Mouse (Mus musculus): ENCODE measurements at regions not wholly inside any gene's neighbourhood (a gene's known extent, or its start where the extent isn't known, plus 50 kb on each side); places are given as distances from the start of the nearest gene placed in this dataset.

GRCm38 (mm10) chr1:186457098-186457497 lies 248.7 kb downstream of the Tgfb2 start:
- no peak overlapping the region for H3K27ac ChIP-seq
- TF ChIP-seq CTCF (IDR thresholded peaks at IDR 0.05), result no peak
- no peak for DNase-seq (ENCODE audit: extremely low spot score in 1 of 2, low spot score in 2 of 2)
- intact Hi-C loops (cut with DNase I), result loop anchor here (5.0 kb wide), 1 partner anchor 255 kb away; no protein-coding TSS in a partner anchor
- no peak overlapping the region for H3K4me3 ChIP-seq

- intact Hi-C loops (cut with DNase I), result loop anchor here (5.0 kb wide), 1 partner anchor 256 kb away; no protein-coding TSS in a partner anchor
- Histone ChIP-seq H3K4me3 (no peak overlapping the region), H3K27ac (no peak overlapping the region)
- DNase-seq (ENCODE audit: extremely low spot score in 1 of 2, low spot score in 2 of 2), result no peak
- peak; percentile 46 for TF ChIP-seq CTCF (IDR thresholded peaks at IDR 0.05)
These were observed 249.7 kb downstream of the Tgfb2 start for GRCm38 (mm10) chr1:186456131-186456530.

GRCm38 (mm10) chr1:186455177-186455660 lies 250.6 kb downstream of the Tgfb2 start:
- intact Hi-C loops (cut with DNase I), result loop anchor here (5.0 kb wide), 1 partner anchor 257 kb away; no protein-coding TSS in a partner anchor
- no peak for DNase-seq (ENCODE audit: extremely low spot score in 1 of 2, low spot score in 2 of 2)

GRCm38 (mm10) chr1:186454393-186455085 lies 251.2 kb downstream of the Tgfb2 start:
- TF ChIP-seq CTCF (IDR thresholded peaks at IDR 0.05), result no peak
- intact Hi-C loops (cut with DNase I), result loop anchor here (5.0 kb wide), 1 partner anchor 258 kb away; no protein-coding TSS in a partner anchor
- DNase-seq (ENCODE audit: extremely low spot score in 1 of 2, low spot score in 2 of 2), result no peak
- H3K27ac ChIP-seq, result no peak overlapping the region
- H3K4me3 ChIP-seq, result no peak overlapping the region

More at GRCm38 (mm10) chr1:186455177-186455660, 250.6 kb downstream of the Tgfb2 start:
- Histone ChIP-seq H3K4me3 (no peak overlapping the region), H3K27ac (no peak overlapping the region)
- no peak for TF ChIP-seq CTCF (IDR thresholded peaks at IDR 0.05)

GRCm38 (mm10) chr1:186448841-186449650 lies 256.7 kb downstream of the Tgfb2 start:
- intact Hi-C loops (cut with DNase I), result no loop called here
- Histone ChIP-seq H3K4me3 (no peak overlapping the region), H3K27ac (no peak overlapping the region)
- no peak for TF ChIP-seq CTCF (IDR thresholded peaks at IDR 0.05)
- DNase-seq (ENCODE audit: extremely low spot score in 1 of 2, low spot score in 2 of 2), result no peak

- H3K4me3 ChIP-seq, result no peak overlapping the region
- H3K27ac ChIP-seq, result no peak overlapping the region
- no peak for DNase-seq (ENCODE audit: extremely low spot score in 1 of 2, low spot score in 2 of 2)
- intact Hi-C loops (cut with DNase I), result no loop called here
- TF ChIP-seq CTCF (IDR thresholded peaks at IDR 0.05), result no peak
These were observed 258.3 kb downstream of the Tgfb2 start for GRCm38 (mm10) chr1:186447521-186447920.

- no peak for TF ChIP-seq CTCF (IDR thresholded peaks at IDR 0.05)
- no peak overlapping the region for H3K27ac ChIP-seq
- H3K4me3 ChIP-seq, result no peak overlapping the region
- no peak for DNase-seq (ENCODE audit: extremely low spot score in 1 of 2, low spot score in 2 of 2)
- intact Hi-C loops (cut with DNase I), result no loop called here
These were observed 261.1 kb downstream of the Tgfb2 start for GRCm38 (mm10) chr1:186444701-186445131.

GRCm38 (mm10) chr1:186442160-186442559 lies 263.6 kb downstream of the Tgfb2 start:
- no peak for TF ChIP-seq CTCF (IDR thresholded peaks at IDR 0.05)
- Histone ChIP-seq H3K27ac (no peak overlapping the region), H3K4me3 (no peak overlapping the region)
- no peak for DNase-seq (ENCODE audit: extremely low spot score in 1 of 2, low spot score in 2 of 2)
- intact Hi-C loops (cut with DNase I), result no loop called here

GRCm38 (mm10) chr1:186435336-186435972 lies 270.3 kb downstream of the Tgfb2 start:
- no peak overlapping the region for H3K27ac ChIP-seq
- intact Hi-C loops (cut with DNase I), result no loop called here

GRCm38 (mm10) chr1:186434782-186435181 lies 271.0 kb downstream of the Tgfb2 start:
- no peak overlapping the region for H3K27ac ChIP-seq
- intact Hi-C loops (cut with DNase I), result no loop called here
- no peak for DNase-seq (ENCODE audit: extremely low spot score in 1 of 2, low spot score in 2 of 2)

More at GRCm38 (mm10) chr1:186435336-186435972, 270.3 kb downstream of the Tgfb2 start:
- H3K4me3 ChIP-seq, result no peak overlapping the region
- no peak for TF ChIP-seq CTCF (IDR thresholded peaks at IDR 0.05)
- DNase-seq (ENCODE audit: extremely low spot score in 1 of 2, low spot score in 2 of 2), result no peak

GRCm38 (mm10) chr1:186434007-186434406 lies 271.8 kb downstream of the Tgfb2 start:
- Histone ChIP-seq H3K4me3 (no peak overlapping the region), H3K27ac (no peak overlapping the region)
- intact Hi-C loops (cut with DNase I), result no loop called here
- no peak for DNase-seq (ENCODE audit: extremely low spot score in 1 of 2, low spot score in 2 of 2)
- TF ChIP-seq CTCF (IDR thresholded peaks at IDR 0.05), result no peak

More at GRCm38 (mm10) chr1:186434782-186435181, 271.0 kb downstream of the Tgfb2 start:
- no peak for TF ChIP-seq CTCF (IDR thresholded peaks at IDR 0.05)
- H3K4me3 ChIP-seq, result no peak overlapping the region
